Mouse (Mus musculus) G1E (cell line): ENCODE measurements around the gene Sec24a.

Experiments used
- CTCF ChIP-seq: IDR thresholded peaks from 2 replicates; pipeline ENCODE4 v1.5.1; 2012; ENCODE audit warnings: low read depth, low read length, inconsistent platforms, mixed read lengths
- GATA1 ChIP-seq: IDR thresholded peaks from 2 replicates; pipeline ENCODE4 v1.6.1; 2012; ENCODE audit warnings: borderline replicate concordance, low read length, inconsistent platforms, mixed read lengths
- GATA2 ChIP-seq: IDR thresholded peaks from 2 replicates; pipeline ENCODE4 v1.6.1; 2012; ENCODE audit warnings: low read depth, low read length, inconsistent platforms, borderline replicate concordance
- TAL1 ChIP-seq: conservative IDR thresholded peaks from 2 replicates; pipeline ENCODE4 v1.6.1; 2012; ENCODE audit warnings: low read depth, low read length, inconsistent platforms, mixed read lengths

DNA sequence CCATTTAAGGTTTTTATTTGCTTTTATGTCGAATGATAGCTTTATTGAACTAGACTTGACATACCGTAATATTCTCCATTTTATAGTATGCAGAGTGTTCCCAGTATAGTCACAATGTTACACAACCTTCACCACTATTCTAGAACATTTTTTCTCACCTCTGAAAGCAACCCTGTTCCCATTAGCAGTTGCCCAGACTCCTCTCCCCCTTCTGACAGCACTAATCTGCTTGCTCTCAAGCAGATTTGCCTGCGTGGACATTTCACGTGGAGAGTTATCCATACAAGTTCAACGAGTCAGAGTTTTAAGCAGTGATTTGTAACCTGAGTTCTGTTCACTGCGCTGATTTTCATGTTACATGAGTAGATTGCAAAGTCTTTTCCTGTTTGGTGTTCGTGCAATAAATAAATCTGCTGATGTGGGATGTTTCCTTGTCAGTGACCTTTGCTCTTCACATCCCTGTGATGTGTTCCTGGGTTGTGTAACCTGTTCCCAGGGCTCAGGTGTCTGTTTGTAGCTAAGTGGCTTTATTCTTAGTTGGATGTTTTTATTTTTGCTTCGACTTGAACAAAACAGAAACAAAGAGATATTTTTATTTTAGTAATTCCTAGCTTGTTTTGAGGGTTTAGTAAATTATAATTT, 4.3 kb upstream of the Sec24a start:
- no peak for TF ChIP-seq CTCF
- no peak for TF ChIP-seq TAL1
- TF ChIP-seq GATA1: no peak
- TF ChIP-seq GATA2: no peak
